Mouse (Mus musculus) regulatory T cell (primary cell): ENCODE results near the gene Gpsm1.

ENCODE experiments used
- in situ Hi-C: fragments of 300-600 bp; cut with MboI, MseI; formaldehyde crosslinking; loops from one replicate; pipeline ENCODE4 v1.15.1; 2025; ENCODE audit warnings: high pct_unique_total_duplicates

Gpsm1 gene

DNA sequence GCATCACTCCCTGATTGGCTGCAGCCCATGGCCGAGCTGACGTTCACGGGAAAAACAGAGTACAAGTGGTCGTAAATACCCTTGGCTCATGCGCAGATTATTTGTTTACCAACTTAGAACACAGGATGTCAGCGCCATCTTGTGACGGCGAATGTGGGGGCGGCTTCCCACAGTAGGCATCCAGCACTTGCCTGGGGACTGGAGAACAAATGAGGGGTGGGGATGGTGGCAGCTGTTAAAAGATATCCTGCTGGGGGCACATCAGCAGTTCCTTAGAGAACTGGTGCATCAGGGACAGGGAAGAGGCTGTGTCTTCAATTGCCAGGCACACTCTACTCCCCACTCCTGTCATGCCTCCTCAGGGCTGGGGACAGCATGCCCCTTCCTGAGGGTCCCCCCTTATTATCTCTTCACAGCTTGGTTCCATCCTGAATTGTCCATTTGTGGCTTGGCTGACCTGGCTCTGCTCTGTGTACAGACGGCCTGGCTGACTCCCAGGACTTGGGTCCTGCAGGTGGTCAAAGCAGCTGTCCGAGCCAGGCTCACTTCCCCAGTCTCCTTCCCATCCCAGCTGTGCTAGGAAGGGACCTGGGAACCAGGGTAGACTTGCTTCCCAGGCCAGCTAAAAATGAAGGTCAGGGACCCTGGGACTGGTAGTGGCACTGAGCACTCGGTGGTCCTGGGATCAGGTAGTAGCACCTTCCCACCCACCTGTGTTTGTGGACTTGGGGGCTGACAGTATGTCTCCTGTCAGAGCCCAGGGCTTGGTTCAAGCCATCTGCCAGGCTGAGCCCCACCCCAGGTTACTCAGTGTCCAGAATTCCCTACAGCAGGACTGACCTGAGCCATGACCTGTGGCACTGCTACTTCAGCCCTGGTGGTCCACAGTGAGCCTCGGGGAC is 23.2 kb downstream of the Gpsm1 start:
- in situ Hi-C loops, result no loop called here

DNA sequence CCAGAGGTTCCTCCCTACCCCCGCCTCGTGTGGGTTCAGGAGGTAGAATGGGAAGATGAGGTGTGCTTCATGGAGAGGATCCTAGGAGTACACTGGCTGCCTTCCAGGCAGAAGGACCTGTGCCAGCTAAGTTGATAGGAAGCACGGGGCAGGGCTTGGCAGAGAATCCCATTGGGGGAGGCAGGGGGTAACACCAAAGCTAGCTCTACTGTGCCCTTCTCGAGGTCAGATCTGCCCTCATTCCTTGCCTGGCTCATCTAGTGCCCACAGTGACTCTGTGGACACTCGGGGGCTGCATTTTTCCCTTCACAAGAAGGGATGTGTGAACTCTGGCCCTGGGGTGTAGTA is 23.9 kb downstream of the Gpsm1 start:
- in situ Hi-C loops, result no loop called here

DNA sequence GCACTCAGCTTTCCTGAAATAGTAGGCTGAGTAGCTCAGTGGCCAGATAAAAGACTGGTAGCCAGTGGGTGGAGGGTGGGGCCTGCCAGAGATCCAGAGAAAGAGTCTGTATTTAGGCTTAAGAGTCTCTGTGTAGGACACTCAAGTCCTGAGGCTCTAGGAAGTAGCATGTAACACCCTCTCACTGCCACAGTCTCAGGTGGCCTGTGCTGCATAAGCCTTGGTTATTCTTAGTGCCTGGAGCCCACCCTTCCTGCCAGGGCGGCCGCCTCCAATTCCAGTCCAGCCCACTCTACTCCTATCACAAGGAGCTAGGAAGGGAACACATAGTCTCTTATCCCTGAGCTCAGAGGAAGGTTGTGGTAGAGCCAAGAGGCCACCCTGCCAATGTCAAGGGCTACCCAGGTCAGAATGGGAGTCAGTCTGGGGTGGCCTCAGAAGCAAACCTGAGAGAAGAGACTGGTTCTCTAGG is 26.2 kb downstream of the Gpsm1 start:
- in situ Hi-C loops, result no loop called here

DNA sequence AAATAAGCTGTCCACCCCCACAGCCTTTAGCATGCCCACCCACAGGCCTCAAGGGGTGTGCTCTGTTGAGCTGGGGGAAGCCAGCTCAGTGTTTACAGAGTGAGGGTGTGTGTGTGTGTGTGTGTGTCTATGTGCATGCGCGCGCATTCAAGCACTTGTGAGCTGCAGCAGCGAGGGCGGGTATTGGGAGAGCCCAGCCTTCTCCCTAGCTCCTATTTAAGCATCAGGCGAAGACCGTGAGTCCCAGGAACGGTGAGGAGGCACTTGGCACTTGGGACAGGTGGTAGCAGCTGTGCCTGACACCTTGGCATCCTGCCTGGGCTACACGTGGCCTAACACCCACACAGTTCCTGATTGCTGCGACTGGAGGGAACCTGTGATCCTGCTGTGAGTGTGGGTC is 26.7 kb downstream of the Gpsm1 start:
- in situ Hi-C loops, result no loop called here

DNA sequence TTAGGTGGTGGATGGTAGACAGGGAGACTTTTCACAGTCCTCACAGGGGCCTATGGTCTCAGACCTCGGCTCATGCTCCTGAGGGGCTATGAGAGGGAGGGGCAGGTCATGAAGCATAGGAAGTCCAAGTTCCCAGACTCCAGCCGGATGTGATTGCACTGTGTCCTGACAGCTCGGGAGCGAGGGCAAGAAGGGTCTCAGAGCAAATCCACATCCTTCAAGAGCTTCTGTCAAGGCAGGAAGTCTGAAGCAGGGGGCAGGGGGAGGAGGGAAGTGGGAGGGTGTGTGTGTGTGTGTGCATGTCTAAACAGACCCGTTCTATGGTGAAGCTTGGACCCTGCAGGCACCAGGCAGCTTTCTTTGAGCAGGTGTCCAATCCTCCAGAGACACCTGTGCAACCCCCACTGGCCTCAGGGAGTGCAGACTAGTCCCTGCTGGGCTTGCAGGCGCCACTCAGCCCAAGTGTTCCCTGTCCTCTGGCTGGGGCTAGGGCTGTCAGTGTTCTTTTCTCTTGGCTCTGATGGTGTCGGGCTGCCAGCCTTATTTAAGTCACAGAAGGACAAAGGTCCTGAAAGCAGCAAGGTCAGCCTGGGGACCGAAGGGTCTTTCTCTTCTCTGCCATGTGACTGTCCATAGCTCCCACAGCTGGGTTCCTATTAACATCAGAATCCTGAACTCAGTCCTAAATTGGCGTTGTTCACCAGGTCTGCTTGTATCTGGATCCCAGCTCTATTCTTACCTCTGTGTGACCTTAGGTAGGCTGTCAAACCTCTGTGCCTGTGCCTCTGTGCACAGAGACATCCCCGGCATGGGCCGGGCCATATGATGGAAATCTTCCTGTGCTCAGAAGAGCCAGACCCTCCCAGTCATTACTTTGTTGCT is 27.5 kb downstream of the Gpsm1 start:
- in situ Hi-C loops, result no loop called here

DNA sequence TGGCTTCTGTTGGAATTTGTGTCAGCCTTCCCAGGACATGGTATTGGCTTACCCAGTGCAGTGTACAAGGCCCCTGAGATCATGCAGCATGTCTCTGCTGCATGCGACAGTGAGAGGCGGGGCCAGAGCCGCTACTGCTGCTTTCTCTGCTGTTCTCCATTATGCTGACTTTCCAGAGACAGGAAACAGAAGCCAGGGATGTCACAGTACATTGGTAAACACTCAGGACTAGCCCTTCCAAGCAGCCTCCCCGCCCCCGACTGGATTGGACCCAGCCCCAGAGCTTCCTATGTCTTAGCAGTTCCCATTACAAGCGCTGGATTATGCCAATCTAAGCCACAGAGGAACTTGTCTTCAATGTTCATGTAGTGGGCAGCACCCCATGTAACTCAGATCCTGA is 32.9 kb downstream of the Gpsm1 start:
- in situ Hi-C loops, result no loop called here

DNA sequence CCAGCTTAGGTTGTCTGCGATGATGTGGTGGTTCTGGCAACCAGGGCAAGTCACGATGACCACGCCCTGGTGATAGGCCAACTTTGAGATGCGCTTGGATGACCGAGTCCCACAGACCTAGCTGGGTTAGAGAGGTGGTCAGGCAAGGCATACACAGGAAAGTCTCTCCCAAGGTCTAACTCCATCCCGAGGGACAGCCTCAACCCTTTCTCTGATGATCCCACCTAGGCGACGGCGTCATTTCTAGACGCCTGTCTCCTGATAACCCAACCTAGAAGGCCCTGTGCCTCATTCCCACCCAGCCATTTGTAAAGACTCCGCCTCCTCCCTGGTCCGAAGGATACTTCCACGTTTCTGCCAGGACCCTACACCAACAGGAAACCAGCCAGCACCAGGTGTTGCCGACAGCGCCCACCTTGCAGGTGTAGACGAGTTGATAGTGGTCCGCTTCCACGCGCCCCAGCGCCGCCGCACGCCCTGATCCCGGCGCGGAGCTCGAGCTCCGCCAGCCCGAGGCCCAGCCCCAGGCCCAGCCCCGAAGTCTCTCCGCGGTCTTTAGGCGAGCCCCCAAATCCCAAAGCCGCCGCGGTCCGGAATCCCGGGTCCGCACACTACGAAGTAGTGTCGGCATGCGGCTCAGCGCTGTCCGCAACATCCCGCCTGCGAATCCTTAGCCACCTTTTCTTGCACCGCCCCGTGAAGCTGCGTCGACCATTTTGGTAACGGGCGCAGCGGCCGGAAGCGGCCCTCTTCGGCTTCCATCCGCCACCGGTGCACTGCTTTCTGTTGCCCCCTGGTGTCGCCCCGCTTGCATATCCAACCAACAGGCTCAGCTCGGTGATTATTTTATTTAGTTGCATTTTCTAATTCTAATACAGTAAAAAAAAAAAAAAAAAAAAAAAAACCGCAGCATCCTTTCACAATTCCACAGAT is 36.3 kb downstream of the Gpsm1 start, which contains the start of gene Dnlz:
Gene Dnlz, minus strand, starts transcription at position 753 of the 933 bp plus-strand sequence.
- in situ Hi-C loops, result no loop called here

DNA sequence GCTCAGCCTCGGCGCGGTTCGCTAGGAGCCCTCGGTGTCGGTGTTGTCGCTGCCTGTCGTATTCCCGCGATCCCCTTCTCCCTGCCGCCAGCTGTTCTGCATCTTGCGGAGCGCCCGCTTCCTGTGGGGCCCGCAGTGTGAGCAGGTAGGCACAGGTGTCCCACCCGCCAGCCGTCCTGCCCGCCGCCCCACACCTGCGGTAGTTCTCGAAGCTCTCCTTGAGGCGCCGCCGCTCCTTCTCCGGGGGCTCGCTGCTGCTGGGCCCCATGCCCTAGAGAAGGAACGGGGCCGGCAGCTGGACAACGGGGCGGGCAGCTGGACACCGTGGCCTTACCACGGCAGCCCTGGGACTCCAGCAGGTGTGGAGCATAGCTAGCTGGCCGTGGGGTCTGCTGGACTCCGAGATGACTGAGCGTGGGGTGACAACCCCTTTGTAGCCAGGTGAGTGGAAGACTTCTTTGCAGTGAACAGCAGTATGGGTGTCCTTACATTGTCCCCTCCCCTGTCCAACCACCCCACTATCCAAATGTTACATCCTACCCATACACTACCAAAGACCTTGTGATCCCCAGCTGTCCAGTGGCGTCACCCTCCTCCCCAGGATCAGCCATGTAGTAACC is 37.1 kb downstream of the Gpsm1 start:
- in situ Hi-C loops, result no loop called here

DNA sequence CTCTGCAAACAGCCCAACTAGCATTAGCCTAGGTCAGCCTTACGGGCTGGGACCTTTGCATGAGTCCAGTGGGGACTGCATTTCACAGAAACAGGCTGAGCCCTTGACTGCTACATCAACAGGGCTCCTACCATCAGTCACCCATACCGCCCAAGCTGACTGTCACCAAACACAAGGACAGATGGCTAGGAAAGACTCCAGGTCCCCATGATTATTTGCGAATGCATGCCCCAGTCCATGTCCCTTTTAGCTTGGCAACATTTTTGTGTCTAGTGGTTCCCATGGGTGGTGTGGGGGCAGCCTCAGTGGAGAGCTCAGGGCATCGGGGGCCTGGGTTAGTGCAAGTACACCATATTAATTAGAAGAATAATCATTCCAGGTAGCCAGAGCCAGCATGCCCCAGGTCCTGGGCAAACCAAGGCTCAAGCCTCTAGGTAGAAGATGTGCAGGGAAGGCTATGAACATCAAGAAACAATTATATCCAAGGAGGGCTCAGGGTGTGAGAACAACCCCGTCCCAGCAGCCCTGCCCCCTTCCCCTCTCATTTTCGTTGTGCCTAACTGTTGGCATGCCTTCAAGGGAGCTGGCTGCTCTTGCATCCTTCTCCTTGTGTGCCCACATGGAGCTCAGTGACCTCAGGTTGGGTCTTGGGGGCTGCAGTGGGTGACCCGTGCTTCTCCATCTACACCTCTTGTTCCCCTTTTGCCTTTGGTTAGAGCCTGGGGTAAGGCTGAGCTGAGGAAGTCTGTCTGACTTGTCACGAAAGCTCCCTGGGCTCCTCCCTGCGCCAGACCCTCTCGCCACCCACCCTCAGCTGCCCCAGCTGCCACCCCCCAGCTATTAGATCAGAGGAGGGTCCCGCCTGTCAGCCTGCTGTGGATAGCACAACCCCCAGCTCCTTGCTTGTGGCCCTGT is 38.0 kb downstream of the Gpsm1 start:
- in situ Hi-C loops, result no loop called here

DNA sequence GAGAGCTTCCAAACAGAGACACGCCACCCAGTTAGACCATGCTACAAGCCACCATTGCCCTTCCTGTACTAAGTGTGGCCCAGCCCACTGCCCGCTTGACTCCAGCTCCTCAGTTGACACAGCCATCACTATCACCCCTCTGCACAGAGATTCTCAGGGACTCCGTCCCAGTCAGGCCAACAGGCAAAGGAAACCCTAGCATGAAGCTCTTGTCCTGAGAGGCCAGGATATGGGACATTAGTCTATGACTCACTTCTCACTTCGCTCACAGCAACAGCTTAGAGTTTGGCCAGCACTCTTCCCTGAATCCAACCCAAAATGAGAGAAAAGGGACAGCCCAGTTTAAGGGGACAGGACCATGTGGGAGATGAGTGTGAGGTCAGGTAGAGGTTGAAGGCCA is 39.1 kb downstream of the Gpsm1 start:
- in situ Hi-C loops, result no loop called here

DNA sequence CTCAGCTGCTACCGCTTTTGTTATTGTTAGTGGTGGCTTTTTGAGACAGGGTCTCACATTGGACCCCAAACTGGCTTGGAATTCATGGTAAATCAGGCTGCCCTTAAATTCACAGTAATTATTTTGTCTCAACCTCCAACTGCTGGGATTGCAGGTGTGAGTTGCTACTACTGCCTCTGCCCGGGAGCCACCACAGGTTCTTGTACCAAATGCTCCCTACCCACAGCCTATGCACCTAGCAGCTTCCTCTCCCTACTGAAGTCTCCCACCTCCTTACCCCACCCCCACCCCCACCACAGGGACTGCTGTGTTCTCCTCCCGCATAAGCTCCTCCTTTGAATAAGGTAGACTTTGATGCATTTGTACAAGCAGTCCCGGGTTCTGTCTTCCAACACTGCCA is 40.9 kb downstream of the Gpsm1 start:
- in situ Hi-C loops, result no loop called here

DNA sequence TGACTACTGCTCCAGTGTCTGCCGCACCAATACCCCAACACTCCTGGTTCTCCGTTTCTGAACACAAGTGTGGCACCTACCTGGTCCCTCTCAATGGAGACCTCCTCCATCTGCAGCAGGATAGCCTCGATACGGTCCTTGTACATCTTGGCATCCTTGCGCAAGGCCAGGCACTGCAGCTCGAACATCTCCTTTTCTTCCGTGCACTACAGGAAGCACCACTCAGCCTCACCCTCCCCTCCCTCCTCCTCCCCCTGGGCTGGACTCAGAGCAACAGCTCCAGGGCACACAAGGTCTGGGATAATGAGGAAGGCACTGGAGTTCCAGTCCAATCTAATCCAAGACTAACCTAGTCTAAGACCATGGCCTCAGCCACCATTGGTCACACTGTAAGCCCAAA is 41.4 kb downstream of the Gpsm1 start:
- in situ Hi-C loops, result no loop called here

DNA sequence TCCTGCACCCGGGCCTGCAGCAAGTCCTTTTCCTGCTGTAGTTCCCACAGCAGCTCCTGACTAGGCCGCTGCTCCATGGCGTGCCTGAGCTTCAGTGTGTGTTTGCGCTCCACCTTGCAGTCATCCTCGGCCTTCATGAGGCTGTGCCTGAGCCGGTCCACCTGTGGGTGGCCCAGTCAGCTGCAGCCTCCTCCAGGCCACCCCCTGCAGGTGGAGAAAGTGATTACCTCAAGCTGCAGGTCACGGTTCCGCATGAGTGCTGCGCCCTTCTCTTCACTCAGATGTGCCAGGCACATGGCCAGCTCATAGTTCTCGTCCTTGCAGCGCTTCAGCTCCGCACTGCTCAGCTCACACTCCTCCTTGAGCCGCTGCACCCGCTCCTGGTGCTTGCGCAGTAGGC is 42.2 kb downstream of the Gpsm1 start:
- in situ Hi-C loops, result no loop called here

DNA sequence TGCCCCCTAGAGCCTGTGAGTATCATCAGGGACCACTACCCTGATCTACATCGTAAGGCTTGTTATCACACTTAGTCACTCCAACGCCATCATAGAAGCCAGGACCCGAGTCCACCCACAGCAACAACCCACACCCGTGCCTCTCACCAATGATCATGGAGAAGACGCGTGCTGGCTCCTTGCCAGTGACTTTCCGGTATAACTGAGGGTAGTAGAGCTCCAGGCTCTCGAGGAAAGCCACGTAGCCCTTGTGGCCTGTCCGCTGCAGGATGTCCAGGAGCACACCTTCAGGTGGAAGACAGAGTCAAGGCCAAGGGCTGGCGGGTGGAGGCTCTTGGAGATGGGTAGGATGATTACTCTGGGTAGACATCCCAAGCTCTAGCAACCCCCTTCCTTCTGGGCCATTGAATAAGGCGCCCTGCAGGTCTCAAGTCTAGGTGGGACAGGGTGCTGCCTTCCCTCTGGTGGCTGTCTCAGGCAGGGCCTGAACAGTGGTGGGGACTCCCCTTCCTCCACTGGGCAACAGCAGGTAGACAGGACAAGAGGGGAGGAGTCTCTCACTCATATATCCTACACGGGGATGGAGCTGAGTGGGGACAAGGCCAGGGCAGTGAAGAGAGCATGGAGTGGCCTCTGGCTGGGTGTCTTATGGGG is 43.5 kb downstream of the Gpsm1 start:
- in situ Hi-C loops, result no loop called here

DNA sequence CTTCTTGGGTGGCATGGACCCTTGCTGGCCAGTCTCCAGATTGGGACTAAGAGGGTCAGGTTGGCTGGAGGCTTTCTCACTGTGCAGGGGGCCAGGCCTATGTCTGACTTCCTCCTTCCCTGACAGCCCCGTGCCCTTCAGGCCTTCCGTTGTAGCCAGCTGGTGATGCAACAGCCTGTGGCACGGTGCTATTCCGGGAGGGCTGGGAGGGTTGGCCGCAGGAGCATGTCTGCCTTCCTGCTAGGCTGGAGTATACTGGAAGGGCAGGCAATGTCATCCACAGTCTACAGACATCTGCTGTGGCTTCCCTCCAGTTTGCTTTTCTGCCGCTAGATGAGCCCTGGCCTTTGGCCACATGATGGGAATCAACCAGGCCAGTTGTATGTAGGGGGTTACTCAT is 44.7 kb downstream of the Gpsm1 start:
- in situ Hi-C loops, result no loop called here

DNA sequence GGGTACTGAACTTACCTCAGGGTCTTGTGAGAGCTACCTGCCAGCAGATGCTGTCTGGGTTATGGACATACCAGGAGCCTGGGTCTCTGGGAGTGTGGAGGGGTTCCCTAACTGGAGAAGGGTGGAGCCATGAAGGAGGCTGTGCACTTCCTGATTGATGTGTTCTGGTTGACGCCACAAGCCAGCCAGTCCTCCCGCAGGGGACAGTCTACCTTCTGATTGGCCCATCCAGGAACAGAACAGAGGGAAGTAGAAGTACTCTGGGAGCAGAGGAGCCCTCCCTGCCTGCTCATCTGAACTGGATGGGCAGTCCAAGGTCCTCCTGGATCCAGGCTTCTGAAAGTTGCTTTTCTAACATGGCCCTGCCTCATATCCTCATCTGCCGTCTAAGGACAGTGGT is 45.5 kb downstream of the Gpsm1 start, which contains the start of gene Card9:
Gene Card9, minus strand, starts transcription at position 147 of the 400 bp plus-strand sequence.
- in situ Hi-C loops, result no loop called here

DNA sequence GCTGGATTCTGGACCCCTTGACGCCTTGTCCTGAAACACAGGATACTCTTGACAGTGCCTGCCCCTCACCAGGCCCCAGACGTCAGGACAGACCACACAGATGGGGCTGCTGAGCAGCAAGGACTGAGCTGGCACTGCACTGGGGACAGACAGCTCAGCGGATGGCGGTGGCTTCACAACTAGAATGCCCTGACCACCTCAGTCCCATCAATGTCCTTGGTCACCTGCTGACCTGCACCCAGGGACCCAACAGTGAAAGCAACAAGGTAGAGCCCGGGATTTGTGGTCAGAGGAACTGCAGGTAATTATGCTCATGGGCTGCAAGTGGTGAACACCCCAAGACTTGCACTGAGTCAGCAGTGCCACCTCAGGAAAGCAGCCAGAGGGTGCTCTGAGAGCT is 47.7 kb downstream of the Gpsm1 start:
- in situ Hi-C loops, result no loop called here

DNA sequence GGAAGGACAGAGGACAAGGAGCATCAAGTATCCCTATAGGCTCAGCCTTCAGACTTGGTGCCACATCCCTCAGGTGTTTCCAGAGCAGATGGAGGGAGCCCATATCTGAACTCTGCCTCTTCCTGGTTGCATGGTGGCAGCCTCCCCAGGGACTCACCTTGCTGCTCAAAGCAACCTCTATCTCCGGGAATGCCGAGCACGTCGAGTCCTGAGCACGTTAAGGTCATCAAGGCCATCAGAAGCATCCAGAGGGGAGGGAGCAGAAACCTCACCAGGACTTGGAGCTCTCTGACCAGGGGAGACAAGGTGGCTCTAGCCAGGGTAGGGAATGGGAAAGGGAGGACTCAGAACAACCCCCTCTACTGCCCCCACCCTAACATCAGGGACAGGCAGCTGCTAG is 48.2 kb downstream of the Gpsm1 start:
- in situ Hi-C loops, result no loop called here

DNA sequence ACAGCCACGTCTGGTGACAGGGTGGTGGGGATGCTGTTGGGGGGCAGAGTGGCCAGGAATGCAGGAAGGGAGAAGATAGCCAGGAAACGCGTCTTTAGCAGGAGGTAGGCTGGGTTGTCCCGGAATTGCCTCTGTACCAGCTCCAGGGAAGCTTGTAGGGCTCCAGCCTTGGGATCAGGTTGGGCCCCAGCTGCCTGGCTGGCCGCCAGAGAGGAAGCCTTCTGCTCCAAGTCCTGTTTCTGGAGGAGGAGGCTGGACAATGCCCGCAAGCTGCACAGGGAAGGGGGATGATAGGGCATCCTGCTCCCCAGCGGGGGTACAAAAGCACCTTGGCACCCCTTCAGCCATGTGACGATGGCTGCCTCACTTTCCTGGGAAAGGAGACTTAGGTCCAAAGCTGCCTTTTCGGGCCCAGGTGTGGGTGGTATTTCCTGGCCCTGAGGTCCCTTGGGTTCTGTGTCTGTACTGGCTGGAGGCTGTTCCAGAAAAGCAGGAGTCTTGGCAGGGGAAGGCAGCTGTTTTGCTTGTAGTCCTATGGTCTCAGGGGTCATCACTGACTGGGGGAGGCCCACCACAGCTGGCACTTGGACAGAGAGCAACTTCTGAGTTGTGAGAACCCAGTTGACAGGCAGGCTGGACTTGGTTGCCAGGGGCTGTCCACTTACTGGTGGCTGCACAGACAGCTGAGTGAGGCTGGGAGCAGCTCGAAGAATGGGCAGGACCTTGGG is 49.6 kb downstream of the Gpsm1 start:
- in situ Hi-C loops, result no loop called here
